Mouse (Mus musculus) kidney, embryonic 14.5 days (tissue): ENCODE results near the gene Ifnlr1. TPM values are rescaled to one million over a fixed set of nuclear protein-coding genes. Genes with fewer than 3 reads are reported as not detected.

Source experiments
- ATAC-seq: fragments of 200-750 bp; cut with Nextera tagmentation; 2 replicates; pipeline ENCODE4 v1.8.0; 2017; ENCODE audit warnings: moderate number of reproducible peaks, mild to moderate bottlenecking, moderate TSS enrichment, moderate library complexity; ENCODE audit not compliant: low FRiP score, low TSS enrichment
- H3K27ac ChIP-seq: fragments of 300-500 bp; sonication (generic); 2 replicates; pipeline ENCODE4 v1.5.1; 2014; ENCODE audit warnings: low read depth, mild to moderate bottlenecking, low read length, moderate library complexity, mixed read lengths
- H3K27me3 ChIP-seq: fragments of 300-500 bp; sonication (generic); 2 replicates; pipeline ENCODE4 v1.6.1; 2014; ENCODE audit warnings: mild to moderate bottlenecking, low read length; ENCODE audit not compliant: control insufficient read depth, insufficient read depth
- H3K36me3 ChIP-seq: fragments of 300-500 bp; sonication (generic); 2 replicates; pipeline ENCODE4 v1.6.1; 2014; ENCODE audit warnings: low read length, mixed read lengths; ENCODE audit not compliant: control insufficient read depth, insufficient read depth
- H3K4me1 ChIP-seq: fragments of 300-500 bp; sonication (generic); 2 replicates; pipeline ENCODE4 v1.6.1; 2014; ENCODE audit warnings: low read length, mixed read lengths; ENCODE audit not compliant: control insufficient read depth, insufficient read depth
- H3K4me2 ChIP-seq: fragments of 300-500 bp; sonication (generic); replicated peaks from 2 replicates; pipeline ENCODE4 v1.6.1; 2014; ENCODE audit warnings: low read depth, mild to moderate bottlenecking, low read length
- H3K4me3 ChIP-seq: fragments of 300-500 bp; sonication (generic); 2 replicates; pipeline ENCODE4 v1.5.1; 2014; ENCODE audit warnings: mild to moderate bottlenecking, low read length
- H3K9ac ChIP-seq: fragments of 300-500 bp; sonication (generic); 2 replicates; pipeline ENCODE4 v1.6.1; 2014; ENCODE audit warnings: low read depth, mild to moderate bottlenecking, low read length, moderate library complexity
- H3K9me3 ChIP-seq: fragments of 300-500 bp; sonication (generic); 2 replicates; pipeline ENCODE4 v1.6.1; 2016; ENCODE audit warnings: low read length; ENCODE audit not compliant: control insufficient read depth
- WGBS: fragments of 180-500 bp; shearing (Covaris S2); extraction: QIAGEN DNeasy Blood & Tissue Kit; methylation state at CpG from one replicate; pipeline ENCODE4 v1.1.7; 2014; 5-methylcytosine and 5-hydroxymethylcytosine counted together
- polyA plus RNA-seq: library from polyadenylated mRNA; unstranded; fragments of >200 nt; fragmentation: Nextera tagmentation; extraction: Ambion mirVana; gene quantifications from 2 replicates; pipeline ENCODE4 v1.2.1, GENCODE M21; 2014

The Ifnlr1 gene
- polyA plus RNA-seq, 1 experiment from 2014 or later, result 1.1 TPM

- Histone ChIP-seq H3K36me3 (no peaks in the 10 kb centered on the region), H3K4me1 (no peaks in the 10 kb centered on the region), H3K4me3 (no peak overlapping the region), H3K9ac (no peak overlapping the region), H3K27ac (no peak overlapping the region), H3K27me3 (no peaks in the 10 kb centered on the region), H3K9me3 (no peaks in the 10 kb centered on the region), H3K4me2 (no peak overlapping the region)
- no peak for ATAC-seq
- WGBS, result 68% methylated on average over 4 of the region's 4 CpGs
Measured at GRCm38 (mm10) chr4:135679316-135679715, 6.8 kb upstream of the Ifnlr1 start.

- ATAC-seq, result no peak
- 72% methylated on average over 5 of the region's 5 CpGs for WGBS
Measured at GRCm38 (mm10) chr4:135681789-135682188, 4.3 kb upstream of the Ifnlr1 start.

DNA sequence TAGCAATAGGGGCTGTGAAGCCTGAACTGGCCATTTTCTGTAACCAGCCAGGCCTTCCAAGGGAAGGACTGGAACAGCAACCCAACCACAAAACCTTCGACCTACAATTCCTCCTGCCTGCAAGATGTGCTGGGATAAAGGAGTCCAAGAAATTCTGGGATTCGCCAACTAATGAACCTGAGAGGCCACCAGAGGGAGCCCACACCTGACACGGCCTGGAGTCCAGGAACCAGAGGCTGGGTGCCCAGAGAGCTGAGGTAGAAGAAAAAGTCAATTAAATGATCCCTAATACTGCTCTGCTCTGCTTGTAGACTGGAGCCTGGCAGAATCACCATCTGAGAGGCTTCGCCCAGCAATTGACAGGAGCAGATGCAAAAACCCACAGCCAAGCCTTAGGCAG, 2.5 kb upstream of the Ifnlr1 start:
- Histone ChIP-seq H3K9me3 (no peaks in the 10 kb centered on the region), H3K4me3 (no peak overlapping the region), H3K9ac (no peak overlapping the region), H3K27ac (no peak overlapping the region), H3K4me2 (no peak overlapping the region), H3K36me3 (no peaks in the 10 kb centered on the region), H3K4me1 (no peaks in the 10 kb centered on the region), H3K27me3 (peaks cover 16% of the 10 kb centered on the region; the same call in 1 of the 2 replicates)
- 13% methylated on average over 4 of the region's 4 CpGs for WGBS
- ATAC-seq, result no peak

More at GRCm38 (mm10) chr4:135681789-135682188, 4.3 kb upstream of the Ifnlr1 start:
- no peaks in the 10 kb centered on the region for H3K9me3 ChIP-seq
- no peak overlapping the region for H3K4me3 ChIP-seq
- no peak overlapping the region for H3K9ac ChIP-seq
- no peaks in the 10 kb centered on the region for H3K4me1 ChIP-seq
- H3K27ac ChIP-seq, result no peak overlapping the region
- no peak overlapping the region for H3K4me2 ChIP-seq
- 0 out of 2 replicates have a peak, but pooled peaks cover 6% of the 10 kb centered on the region for H3K27me3 ChIP-seq
- no peaks in the 10 kb centered on the region for H3K36me3 ChIP-seq

GRCm38 (mm10) chr4:135684731-135685130, 1.4 kb upstream of the Ifnlr1 start:
- Histone ChIP-seq H3K9me3 (no peaks in the 10 kb centered on the region), H3K27ac (no peak overlapping the region), H3K36me3 (no peaks in the 10 kb centered on the region), H3K4me2 (no peak overlapping the region), H3K27me3 (peaks cover 16% of the 10 kb centered on the region; the same call in 1 of the 2 replicates), H3K4me3 (no peak overlapping the region), H3K4me1 (no peaks in the 10 kb centered on the region), H3K9ac (no peak overlapping the region)
- 53% methylated on average over 3 of the region's 3 CpGs for WGBS
- no peak for ATAC-seq

- Histone ChIP-seq H3K27me3 (peaks cover 16% of the 10 kb centered on the region; the same call in 1 of the 2 replicates), H3K27ac (no peak overlapping the region)
- ATAC-seq, result 0 out of 2 replicates have a peak, but pooled peaks have one; percentile 49
Measured at GRCm38 (mm10) chr4:135686568-135686953, 474 bp downstream of the Ifnlr1 start.

GRCm38 (mm10) chr4:135689797-135690196, 3.7 kb downstream of the Ifnlr1 start:
- H3K27me3 ChIP-seq, result peaks cover 16% of the 10 kb centered on the region; the same call in 1 of the 2 replicates
- no peaks in the 10 kb centered on the region for H3K36me3 ChIP-seq
- no peaks in the 10 kb centered on the region for H3K9me3 ChIP-seq
- H3K4me3 ChIP-seq, result no peak overlapping the region
- no peaks in the 10 kb centered on the region for H3K4me1 ChIP-seq
- WGBS, result 90% methylated on average over 7 of the region's 7 CpGs
- H3K4me2 ChIP-seq, result no peak overlapping the region
- H3K9ac ChIP-seq, result no peak overlapping the region
- H3K27ac ChIP-seq, result no peak overlapping the region
- ATAC-seq, result no peak

More at GRCm38 (mm10) chr4:135686568-135686953, 474 bp downstream of the Ifnlr1 start:
- no peaks in the 10 kb centered on the region for H3K4me1 ChIP-seq
- H3K4me3 ChIP-seq, result peak overlapping the region; percentile 63
- under 1% methylated on average over 21 of the region's 21 CpGs for WGBS
- no peaks in the 10 kb centered on the region for H3K36me3 ChIP-seq
- no peaks in the 10 kb centered on the region for H3K9me3 ChIP-seq
- peak overlapping the region; percentile 70 for H3K9ac ChIP-seq
- H3K4me2 ChIP-seq, result peak overlapping the region; percentile 86

DNA sequence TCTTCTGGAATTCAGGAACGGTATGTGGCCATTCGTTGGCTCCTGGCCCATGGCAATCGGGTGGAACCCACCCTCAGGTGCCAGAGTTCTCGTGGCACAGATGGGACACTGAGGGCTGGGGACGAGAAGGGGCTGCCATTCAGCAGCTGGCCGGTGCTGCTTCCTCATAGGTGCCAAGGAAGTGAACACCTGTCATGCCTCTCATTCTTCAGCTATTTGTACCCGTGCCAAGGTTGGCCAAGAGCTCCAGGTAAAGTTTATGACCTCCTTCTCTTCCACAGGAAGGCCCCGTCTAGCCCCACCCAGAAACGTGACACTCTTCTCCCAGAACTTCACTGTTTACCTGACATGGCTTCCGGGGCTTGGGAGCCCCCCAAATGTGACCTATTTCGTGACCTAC, 4.2 kb downstream of the Ifnlr1 start:
- Histone ChIP-seq H3K36me3 (no peaks in the 10 kb centered on the region), H3K9me3 (no peaks in the 10 kb centered on the region), H3K4me3 (no peak overlapping the region), H3K27me3 (peaks cover 13% of the 10 kb centered on the region; the same call in 1 of the 2 replicates), H3K4me2 (no peak overlapping the region), H3K9ac (no peak overlapping the region), H3K27ac (no peak overlapping the region), H3K4me1 (no peaks in the 10 kb centered on the region)
- ATAC-seq, result no peak
- 75% methylated on average over 11 of the region's 11 CpGs for WGBS

DNA sequence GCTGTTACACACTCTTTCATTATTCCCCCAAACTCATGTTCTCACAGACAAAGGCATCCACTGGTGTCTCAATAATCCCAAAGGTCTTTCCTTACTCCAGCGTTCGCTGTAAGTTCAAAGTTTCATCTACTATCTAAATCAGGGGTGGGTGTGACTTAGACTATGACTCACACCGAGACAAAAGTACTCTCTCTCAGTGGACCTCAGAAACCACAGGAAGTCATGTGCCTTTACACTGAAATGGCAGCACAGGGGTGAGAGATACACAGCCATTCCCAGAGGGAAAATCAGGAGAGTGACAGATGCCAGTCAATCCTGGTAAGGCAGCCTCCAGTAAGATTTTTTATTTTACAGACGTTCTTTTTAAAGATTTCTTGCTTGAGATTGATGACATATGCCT, 6.8 kb downstream of the Ifnlr1 start:
- H3K9ac ChIP-seq, result no peak overlapping the region
- no peaks in the 10 kb centered on the region for H3K4me1 ChIP-seq
- no peak overlapping the region for H3K4me2 ChIP-seq
- H3K27ac ChIP-seq, result no peak overlapping the region
- H3K9me3 ChIP-seq, result peaks cover 5% of the 10 kb centered on the region; the same call in 1 of the 2 replicates
- H3K36me3 ChIP-seq, result no peaks in the 10 kb centered on the region
- no peak overlapping the region for H3K4me3 ChIP-seq
- WGBS, result 86% methylated on average over 4 of the region's 4 CpGs
- peaks cover 4% of the 10 kb centered on the region; the same call in 1 of the 2 replicates for H3K27me3 ChIP-seq
- no peak for ATAC-seq

GRCm38 (mm10) chr4:135698498-135698897, 12.4 kb downstream of the Ifnlr1 start:
- peaks cover 6% of the 10 kb centered on the region; the same call in 1 of the 2 replicates for H3K9me3 ChIP-seq
- 82% methylated on average over 7 of the region's 7 CpGs for WGBS
- H3K36me3 ChIP-seq, result no peaks in the 10 kb centered on the region
- ATAC-seq, result no peak
- no peak overlapping the region for H3K27ac ChIP-seq
- no peak overlapping the region for H3K4me3 ChIP-seq
- H3K4me1 ChIP-seq, result 0 out of 2 replicates have a peak, but pooled peaks cover under 1% of the 10 kb centered on the region
- H3K4me2 ChIP-seq, result no peak overlapping the region
- H3K27me3 ChIP-seq, result no peaks in the 10 kb centered on the region; the same call in 1 of the 2 replicates
- no peak overlapping the region for H3K9ac ChIP-seq
